Mouse (Mus musculus) Muller cell, postnatal 12 days (primary cell): ENCODE measurements around the gene Aim2.

Source experiments
- DNase-seq: peaks from one replicate; pipeline ENCODE4 v3.0.0-alpha.2; 2015; ENCODE audit errors: inconsistent ontology term

Gene Aim2

DNA sequence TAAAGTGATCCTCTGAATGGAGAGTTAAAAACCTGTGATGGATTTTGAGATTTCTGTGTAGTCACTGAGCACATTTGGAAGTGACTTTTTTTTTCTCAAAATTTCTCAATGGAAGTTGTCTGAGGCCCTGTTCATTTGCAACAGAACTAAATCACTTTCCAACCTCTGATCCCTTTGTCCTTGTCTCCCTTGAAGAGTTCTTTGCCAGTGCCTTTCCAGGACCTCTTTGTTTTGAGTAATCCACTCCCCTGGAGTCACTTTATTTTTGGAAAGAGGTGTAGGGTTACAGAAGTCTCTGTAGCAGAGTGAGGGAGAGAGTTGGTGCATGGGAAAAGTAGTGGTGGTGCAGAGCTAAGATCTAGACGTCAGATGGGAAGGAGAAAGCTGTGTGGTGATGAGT, 2.2 kb upstream of the Aim2 start:
- no peak for DNase-seq

DNA sequence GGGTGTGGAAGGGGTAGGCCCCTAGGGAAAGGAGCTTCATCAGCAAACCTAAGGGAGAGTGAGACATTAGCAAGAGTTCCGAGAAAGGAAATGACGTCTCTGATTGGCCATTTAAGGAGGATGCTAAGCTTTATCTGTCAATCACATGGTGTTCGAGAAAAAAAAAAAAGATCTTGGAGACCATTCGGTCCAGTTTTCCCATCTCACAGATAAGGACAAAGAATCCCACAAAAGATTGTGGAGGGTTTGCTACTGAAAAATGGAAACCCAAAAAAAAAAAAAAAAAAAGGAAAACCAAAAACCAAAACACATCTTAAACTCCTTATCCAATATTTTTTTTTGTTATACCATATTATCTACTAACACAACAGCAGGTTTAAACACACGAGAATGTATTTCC, 1.5 kb upstream of the Aim2 start:
- no peak for DNase-seq

DNA sequence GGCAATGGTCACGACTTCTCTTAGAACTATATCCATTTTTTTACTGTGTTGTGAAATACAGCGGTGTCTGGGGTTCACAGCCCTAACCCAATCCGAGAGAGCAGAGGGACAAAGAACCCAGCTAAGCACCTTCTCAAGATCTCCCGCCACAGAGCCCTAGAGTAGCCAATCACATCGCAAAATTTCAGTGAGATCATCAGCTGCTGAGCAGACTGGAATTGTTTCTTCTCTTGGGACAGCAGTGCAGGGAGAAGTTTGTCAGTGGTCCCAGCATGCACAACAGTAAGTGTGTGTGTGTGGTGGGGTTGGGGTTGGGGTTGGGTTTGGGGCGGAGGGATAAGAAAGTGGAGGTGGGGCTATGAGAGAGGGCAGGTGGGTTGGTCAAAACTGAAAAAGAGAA, 733 bp upstream of the Aim2 start:
- peak; percentile 66 for DNase-seq

DNA sequence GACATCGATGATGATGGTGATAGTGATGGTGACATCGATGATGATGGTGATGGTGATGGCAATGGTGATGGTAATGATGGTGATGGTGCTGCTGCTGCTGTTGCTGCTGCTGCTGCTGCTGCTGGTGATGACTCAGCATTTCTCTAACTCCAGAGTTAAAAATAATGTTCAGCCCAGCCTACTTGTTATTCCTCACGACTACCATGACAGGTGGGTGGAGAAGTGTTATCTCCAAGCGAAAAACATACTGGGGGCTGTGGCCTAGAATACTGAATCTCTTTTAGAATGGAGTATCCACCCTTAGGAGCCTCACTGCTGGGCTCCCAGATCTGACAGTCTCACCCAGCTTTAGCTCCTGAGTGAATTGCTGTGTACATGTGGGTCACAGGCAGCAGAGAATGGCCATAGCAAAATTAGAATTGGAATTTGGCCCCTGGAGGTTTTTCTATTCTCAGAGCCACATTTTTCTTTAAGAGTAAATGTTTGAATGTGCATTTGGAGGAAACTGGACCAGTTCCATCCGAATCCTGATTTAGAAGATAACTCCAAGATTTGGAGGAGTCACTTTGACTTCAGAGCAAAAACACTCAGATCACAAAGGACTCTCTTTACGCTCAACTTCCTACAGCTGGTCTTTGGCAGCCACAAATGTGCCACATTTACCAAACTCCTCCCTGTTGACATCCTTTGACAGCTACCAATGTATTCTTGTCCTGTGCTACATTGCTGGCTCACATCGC, 4.6 kb downstream of the Aim2 start:
- no peak for DNase-seq

DNA sequence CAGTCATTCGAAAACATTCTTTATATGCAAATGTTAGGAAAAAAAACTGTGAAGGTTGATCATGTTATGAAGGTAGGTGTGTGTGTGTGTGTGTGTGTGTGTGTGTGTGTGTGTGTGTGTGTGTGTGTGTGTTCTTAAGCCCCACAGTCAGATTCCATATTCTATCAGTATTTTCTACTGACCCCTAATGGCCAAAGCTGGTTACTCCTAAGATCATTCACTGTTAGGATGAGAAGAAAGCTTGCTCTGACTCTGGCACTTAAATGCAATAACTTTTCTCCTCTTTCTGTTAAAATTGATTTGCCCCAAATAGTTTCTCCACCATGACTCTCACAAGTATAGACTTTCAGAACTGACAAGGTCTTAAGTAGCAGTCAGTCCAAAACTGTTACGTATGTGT, 6.0 kb downstream of the Aim2 start:
- no peak for DNase-seq

DNA sequence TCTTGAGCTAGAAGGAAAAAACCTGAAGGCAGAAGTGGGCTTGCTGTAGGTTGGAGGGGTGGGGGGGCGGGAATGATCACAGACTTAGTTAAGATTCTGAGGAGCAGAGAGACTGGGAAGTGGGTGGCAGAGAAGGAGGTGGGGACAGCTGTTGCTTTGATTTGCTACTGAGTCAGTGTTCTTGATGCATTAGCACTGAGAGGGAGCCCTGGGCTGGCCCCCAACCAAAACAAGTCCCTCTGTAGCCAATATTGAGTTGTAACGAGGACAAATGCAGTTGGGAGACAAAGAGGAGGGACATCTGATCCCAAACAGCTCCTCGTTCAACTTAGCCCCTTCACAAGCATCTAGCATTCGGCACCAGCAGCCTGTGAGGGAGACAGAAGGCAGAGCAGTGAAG, 7.1 kb downstream of the Aim2 start:
- no peak for DNase-seq

DNA sequence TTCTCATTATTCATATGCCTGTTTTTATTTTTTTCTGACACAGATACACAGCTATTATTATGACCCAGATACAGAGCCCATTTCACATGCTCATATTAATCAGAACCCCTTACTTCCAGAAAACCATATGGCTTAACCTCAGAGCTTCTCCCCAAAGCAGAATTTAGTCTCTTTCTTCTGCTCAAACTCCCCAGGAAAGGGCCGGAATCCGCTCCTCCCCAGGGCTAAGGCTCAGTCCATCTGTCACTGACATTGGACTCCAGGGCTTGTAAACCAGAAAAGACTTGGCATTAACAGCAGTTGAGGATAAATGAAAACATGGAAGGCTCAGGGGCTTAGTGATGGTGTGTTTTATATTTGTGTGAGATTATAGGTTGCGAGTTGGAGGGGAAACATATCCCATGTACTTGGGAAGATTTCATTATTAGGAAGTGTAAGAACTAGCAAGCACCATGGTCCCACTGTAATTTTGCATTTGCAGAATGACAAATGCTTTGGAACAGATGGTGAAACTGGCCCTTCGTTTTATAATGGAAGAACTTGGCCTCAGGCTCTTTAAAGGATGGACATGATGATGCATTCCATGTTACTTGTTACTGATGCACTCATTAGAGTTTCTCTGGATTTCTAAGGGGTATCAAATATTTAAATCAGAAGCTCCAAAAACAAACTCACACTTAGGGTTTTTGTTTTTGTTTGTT, 9.1 kb downstream of the Aim2 start:
- DNase-seq = no peak

DNA sequence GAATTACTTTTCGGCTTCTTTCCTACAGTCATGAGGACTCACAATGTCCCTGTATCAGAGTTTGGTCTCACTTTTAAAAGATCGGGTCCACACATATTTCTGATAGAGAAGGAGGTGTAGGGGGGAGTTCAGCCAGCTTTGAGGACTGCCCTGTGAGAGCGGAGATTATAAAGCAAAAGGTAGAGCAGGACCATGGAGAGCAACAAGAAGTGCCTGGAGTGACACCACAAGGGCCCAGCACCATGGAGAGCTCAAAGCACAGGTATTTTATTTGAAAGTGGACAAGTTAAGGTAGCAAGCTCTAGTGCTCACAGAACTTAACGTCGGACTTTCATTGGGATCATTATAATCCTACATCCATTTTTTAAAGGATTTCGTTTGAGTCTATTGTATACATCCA, 11.0 kb downstream of the Aim2 start:
- DNase-seq = peak; percentile 26

DNA sequence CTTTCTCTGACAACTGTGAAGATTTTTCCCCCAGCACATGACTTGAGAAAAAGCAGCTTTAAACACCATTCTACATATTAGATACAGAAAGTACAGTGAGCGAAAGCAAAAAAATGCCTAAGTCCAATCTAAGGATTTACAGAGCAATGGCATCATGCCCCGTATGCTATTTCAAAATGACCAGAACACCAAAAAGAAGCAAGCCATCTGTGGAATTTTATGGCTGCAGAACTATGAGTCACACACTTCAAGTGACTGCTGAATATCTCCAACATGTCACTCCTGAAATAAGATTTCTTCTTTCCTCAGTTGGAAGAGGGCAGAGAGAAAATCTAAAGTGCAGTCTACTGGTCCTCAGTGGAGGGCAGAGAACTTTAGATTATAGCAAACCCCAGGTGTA, 12.8 kb downstream of the Aim2 start:
- DNase-seq = no peak

DNA sequence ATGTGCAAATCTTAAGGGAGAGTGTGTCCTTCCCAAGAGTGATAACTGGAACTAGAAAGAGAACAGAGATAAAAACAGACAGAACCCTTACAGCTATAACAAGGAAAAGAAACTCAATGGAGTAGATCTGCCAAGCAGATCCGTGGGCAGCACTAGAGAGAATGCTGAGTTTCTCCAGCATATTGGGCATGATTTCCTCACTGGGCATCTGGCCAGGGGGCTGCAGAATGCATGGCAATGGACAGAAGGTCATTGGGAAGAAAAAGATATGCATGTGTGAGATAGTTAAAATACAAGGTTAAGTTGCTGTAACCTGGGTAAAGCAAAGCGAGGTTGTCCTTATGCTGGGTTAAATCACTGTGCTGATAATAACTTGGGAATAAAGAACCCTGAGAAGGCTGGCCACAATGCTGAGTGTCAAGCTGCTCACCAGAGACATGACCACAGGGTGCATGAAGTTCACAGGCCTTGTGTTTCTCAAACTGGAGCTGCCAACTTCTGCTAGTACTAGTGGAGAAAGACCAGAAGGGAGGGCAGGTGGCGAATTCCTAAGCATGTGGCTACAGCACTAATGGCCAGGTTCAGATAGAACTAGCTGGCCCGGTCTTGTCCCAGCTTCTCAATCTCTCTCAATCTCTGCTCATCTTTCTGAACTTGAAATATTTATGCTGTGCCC, 13.6 kb downstream of the Aim2 start:
- DNase-seq = peak; percentile 33

DNA sequence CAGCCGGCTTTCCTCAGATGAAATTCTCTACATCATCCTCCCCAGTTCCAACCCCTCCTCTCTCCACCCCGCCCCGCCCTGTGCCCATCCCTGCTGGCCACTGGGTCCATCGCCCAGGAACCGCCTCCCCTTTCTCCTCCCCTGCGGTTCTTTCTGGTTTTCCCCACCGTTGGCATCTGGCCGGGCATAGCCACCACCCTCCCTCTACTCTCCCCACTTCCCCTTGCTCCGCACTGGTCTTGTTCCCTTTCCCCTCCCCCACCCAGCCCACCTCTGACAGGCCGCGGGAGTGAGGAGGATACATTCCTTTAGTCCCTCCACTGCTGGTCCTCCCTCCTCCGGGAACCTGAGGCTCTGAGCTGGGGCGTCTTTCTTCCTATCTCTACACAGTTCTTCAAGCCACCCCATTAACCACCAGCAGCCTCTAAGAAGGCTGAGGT, 15.3 kb downstream of the Aim2 start:
- DNase-seq = no peak

DNA sequence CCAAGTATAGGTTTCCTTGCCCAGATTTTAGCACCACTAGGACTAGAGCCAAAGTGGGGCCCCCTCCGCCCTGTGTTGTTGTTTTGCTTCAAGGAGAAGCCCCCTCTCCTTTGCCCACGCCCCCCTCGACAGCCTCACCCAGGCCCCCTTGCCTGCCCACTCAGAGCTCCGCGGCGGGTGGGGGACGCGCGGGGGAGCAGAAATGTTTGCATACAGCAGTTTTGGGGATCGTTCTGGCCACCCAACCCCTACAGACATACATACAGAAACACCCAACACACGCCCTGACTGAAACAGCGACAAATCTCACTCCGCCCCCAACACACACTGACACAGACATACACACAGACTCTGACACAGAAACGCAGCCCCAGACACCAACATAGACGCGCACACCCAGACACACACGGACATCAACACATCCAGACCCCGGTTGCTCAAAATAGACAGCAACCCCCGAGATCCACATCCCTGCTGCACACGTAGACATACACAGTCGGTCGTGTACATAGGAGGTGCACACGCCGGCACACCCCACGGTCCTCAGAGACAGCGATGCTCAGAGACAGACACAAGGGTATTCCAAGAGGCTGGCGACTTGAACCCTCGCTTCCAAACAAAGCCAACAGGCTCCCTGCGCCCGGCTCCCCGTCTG, 16.1 kb downstream of the Aim2 start:
- DNase-seq = no peak

DNA sequence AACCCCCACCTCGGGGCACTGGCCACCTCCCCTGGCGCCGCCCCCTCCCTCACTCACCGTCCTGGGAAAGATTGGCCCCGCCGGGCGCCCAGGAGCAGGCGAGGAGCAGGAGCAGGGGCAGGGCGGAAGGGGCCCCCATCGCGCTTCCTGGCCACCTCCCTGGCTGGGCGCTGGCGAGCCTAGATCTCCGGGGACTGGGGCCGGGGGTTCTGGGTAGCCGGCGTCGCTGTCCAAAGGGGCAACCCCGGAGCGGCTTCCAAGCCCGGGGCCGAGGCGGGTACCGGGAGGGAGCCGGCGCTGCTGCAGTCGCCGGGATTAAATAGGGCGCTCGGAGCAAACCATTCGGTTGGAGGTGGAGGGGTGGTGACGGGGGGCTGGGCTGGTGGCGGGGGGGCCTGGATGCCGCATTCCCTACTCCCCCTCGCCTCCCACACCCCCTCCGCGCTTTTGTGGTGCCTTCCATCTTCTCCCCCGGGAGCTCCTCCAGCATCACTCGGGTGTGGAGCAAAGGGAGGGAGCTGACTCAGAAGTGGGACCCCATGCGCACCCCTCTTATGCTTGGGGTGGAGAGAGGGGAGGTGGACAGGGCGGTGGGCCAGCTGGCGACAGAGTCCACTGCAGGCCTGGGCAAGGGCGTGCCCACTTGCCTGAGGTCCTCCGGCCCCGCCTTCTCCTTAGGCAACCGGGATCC, 16.8 kb downstream of the Aim2 start, which contains the start of gene Cadm3:
Gene Cadm3, minus strand, starts transcription at position 340 of the 691 bp plus-strand sequence.
- peak; percentile 70 for DNase-seq

DNA sequence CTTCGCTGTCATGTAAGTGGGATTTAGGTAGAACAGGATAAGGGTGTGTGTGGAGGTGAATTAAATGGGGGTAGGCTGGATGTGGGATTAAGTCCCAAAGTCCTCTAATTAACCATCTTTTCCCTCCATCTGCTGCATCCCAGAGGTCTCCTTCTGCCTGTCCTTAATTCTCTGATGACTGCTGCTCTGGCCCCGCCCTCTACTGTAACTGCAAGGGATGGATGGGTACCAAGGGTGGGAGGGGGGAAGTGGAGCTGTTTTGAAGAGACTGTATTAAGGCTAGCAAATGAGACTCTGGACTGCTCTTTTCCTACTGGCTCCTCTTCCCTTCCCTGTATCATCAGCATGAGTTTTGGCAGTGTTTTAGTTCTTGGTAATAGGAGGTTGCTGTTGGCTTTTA, 18.9 kb downstream of the Aim2 start:
- DNase-seq = no peak

DNA sequence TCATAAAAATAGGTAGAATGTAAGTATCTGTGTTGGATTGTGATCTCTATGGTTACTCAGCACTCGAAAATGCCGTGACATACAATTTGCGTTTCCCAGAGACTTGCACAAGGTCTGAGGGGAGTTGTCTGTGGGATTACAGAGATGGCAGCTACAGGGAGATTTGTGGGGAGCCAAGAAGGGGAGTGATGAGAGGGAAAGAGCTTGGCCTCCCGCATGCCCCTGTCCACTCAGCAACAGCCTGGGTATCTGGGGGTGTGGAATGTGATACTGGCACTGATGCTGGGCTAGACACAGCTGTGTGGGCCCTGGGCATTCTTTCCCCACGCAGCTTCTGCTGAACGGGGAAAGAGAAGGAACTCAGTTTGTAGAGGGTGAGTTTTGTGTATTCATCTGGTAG, 19.8 kb downstream of the Aim2 start:
- DNase-seq = no peak

DNA sequence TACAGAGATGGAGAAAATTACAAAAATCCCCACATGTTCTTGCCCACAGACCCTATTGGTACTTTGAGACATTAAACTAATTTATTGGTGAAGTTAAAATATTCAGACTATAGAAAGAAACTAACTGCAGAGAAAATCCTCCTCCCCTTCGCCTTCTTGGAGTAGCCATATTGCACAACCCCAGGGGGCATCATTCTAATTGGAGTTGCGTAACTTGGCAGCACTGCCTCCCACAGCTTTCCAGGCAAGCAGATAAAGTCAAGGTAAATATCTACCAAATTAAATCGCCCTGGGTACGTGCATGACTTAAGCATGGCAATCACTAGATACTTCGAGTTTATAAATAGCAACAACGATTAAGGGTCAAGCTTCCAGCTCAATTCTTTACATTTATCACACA, 20.9 kb downstream of the Aim2 start:
- no peak for DNase-seq

DNA sequence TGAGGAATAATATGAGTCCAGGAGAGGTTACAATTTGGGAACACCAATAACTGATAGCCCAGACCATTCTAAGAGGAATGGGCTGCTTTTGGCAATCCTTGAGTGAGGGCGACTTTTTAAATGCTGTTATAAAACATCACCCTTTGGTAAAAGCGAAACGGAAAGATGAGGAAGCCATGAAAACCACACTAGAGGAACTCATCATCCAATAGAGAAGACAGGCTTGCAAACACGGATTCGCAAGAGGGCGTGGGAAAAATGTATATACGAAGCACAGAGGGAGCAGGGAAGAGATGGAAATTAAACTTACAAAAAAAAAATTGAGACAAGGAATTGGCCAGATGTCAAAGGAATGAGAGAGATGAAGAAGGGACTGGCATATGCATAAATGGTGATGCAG, 23.3 kb downstream of the Aim2 start:
- DNase-seq = no peak

DNA sequence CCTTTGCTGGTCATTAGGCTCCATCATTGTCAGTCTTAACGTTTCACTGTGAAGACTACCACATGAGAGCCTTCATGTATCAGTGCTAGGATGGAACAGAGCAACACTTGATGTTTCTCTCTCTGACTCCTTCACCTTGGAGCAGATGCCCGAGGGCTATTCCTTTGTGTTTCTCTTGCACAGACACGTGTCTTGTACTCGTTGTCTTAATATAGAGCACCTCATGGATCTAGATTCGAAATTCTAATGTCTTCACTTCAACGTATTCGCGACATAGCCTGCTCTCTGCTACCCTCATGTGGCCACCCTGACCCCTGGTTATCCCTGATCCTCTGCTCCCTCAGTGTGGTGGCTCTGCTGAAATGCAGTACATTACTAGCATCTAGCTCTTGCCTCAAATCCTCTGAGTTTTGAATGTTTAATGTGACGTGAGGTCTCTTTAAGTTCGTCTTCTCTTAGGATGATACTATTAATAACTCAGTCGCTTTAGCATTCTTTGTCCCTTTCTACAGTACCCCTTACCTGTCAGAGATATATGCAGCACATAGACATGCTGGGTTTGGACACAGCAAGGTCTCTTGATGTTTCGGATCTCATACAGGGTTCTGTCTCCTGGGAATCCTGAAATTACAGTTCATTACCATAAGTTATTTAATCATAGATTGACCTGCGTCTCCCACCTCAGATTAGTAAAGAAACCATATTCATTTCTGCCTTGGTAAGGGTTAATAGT, 26.9 kb downstream of the Aim2 start:
- peak; percentile 44 for DNase-seq

DNA sequence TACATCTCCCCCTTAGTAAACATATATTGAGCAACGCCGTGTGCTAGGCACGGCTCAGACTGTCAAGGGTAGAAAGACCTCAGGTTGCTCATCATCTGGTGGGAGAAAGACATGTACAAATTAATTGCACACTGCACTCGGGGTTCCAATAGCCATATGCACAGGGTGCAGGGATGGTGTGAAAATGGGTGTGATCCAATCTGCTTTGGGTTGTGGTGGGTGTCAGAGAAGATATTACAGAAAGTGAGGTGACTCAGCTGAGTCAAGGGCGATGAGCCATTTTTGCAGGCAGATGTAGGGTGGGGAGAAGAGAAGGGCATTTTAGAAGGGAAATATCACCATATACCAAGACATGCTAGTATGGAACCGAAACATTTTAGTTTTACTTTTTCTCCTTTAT, 30.8 kb downstream of the Aim2 start:
- no peak for DNase-seq

DNA sequence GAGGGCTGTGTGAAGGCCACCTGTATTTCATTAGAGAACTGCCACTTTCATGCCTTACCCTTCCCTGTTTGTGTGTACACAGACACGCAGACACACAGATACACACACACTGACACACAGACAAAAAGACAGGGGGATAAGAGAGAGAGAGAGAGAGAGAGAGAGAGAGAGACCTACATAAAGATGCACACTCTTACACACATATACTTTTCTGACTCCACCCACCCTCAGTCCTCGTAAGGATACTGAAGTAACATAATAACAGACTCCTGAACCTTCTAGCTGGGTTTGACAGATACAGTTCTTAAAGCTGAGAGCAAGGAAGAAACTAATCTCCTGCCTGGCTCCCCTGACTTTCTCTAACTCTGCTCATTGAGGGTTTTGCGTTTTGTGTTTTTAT, 38.8 kb downstream of the Aim2 start:
- DNase-seq = no peak

DNA sequence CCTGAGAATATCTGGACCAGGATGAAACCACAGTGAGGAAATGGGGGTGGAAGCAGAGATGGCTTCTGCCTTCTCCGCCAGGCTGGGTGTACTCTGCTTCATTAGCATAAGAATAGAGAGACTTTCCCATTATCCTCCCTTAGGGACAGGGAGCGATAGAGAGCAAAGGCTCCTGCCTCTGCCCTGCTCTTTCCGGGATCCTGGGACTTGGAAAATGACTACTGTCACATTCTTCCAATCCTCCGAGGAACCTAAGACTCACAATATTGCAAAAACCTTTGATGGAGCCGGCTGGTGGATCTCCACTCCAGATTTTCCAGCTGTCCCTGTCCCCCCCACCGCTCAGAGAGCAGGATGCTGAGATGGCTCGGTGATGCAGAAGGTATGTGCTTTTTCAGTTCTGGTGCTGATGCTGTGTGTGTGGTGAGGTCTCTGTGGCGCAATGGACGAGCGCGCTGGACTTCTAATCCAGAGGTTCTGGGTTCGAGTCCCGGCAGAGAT, 39.3 kb downstream of the Aim2 start:
- DNase-seq = peak; percentile 81
